Mouse (Mus musculus) olfactory bulb, adult 2 months (tissue): ENCODE data around the gene Dhrs4.

Experiments
- CTCF ChIP-seq: fragments of 200-500 bp; IDR thresholded peaks from 2 replicates; pipeline ENCODE4 v1.5.1; 2012; ENCODE audit warnings: low read depth, mild to moderate bottlenecking, low read length, moderate library complexity; ENCODE audit not compliant: insufficient read depth
- POLR2A ChIP-seq: fragments of 200-500 bp; IDR thresholded peaks from 2 replicates; pipeline ENCODE4 v1.6.1; 2012; ENCODE audit warnings: mild to moderate bottlenecking, low read depth, low read length, moderate library complexity; ENCODE audit not compliant: insufficient read depth

DNA sequence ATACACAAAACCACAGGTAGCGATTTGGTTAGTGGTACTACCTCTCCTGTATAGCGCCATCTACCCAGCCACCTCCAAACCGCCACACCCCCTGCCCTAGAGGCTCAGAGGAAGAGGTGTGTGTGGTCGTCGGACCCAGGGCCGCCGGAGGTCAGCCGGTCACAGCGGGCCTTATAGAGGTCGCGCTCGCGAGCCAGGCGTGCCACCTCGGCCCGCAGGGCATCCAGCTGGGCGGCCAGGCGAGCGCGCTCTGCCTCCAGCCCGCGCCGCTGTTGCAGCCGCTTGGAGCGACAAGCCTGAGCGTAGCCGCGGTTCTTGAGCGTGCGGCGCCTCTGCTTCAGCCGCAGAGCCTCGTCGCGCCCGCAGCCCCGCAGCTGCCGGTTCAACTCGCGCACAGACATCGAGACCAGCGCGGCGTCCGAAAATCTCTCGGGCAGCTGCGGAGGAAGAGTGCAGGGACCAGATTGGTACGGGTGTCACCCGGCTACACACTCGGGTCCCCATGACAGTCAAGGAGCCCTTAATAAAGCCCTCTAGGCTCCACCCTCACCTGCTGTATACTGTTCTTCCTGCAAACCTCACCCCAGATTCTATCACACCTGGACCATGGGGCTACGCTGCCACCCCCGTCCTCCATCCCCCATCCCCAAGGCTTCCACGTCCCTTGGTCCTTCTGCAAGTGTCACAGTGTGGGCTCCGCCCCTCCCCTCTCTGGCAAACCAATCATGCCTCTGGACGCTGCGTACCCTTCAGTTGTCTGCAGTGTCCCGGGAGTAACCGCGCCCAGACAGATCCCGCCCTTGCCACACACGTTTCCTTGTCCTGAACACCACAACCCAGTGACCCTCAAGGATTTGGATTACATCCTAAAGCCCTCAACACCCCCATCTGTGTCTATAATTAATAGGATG, 42.1 kb downstream of the Dhrs4 start:
- TF ChIP-seq CTCF (no peak), POLR2A (no peak)
